Mouse (Mus musculus) thymus, postnatal 10 days (tissue): ENCODE data around the gene Chn1.
"Not testable (repeated sequence)": the region's sequence is repeated elsewhere in the genome, so short reads cannot be mapped to it uniquely, and the experiment has no call there.

ENCODE experiments used
- DNase-seq, 2 experiments: peaks; one replicate each; pipeline ENCODE4 v3.0.0; 2021; ENCODE audit warnings: low spot score in 2 of 2

Gene Chn1

GRCm38 (mm10) chr2:73774786-73775682, at the start of gene Chn1:
Gene Chn1, minus strand, starts transcription at chr2:73775346.
- peak; percentile 8 to 44 for DNase-seq

- no peak for DNase-seq
Observed at GRCm38 (mm10) chr2:73818742-73819141, 43.6 kb upstream of the Chn1 start.

GRCm38 (mm10) chr2:73807609-73808008, 32.5 kb upstream of the Chn1 start:
- no peak for DNase-seq

GRCm38 (mm10) chr2:73800127-73800526, 25.0 kb upstream of the Chn1 start:
- not testable (repeated sequence) for DNase-seq

- no peak for DNase-seq
Observed at GRCm38 (mm10) chr2:73798786-73799185, 23.6 kb upstream of the Chn1 start.

GRCm38 (mm10) chr2:73798136-73798535, 23.0 kb upstream of the Chn1 start:
- DNase-seq, result no peak

GRCm38 (mm10) chr2:73791846-73792630, 16.9 kb upstream of the Chn1 start:
- DNase-seq, result peak; percentile 36 to 49

- DNase-seq, result no peak
Observed at GRCm38 (mm10) chr2:73790332-73790731, 15.2 kb upstream of the Chn1 start.

GRCm38 (mm10) chr2:73788395-73788794, 13.2 kb upstream of the Chn1 start:
- no peak for DNase-seq

GRCm38 (mm10) chr2:73782371-73782905, 7.3 kb upstream of the Chn1 start:
- no peak for DNase-seq

GRCm38 (mm10) chr2:73780321-73781010, 5.3 kb upstream of the Chn1 start:
- no peak for DNase-seq

- no peak for DNase-seq
Observed at GRCm38 (mm10) chr2:73779796-73780195, 4.7 kb upstream of the Chn1 start.

- no peak for DNase-seq
Observed at GRCm38 (mm10) chr2:73779016-73779595, 4.0 kb upstream of the Chn1 start.

GRCm38 (mm10) chr2:73776936-73777335, 1.8 kb upstream of the Chn1 start:
- DNase-seq, result no peak

GRCm38 (mm10) chr2:73775683-73776310, 651 bp upstream of the Chn1 start:
- no peak for DNase-seq

GRCm38 (mm10) chr2:73772945-73773344, 2.2 kb downstream of the Chn1 start:
- no peak for DNase-seq

- DNase-seq, result no peak
Observed at GRCm38 (mm10) chr2:73768669-73769068, 6.5 kb downstream of the Chn1 start.

- no peak for DNase-seq
Observed at GRCm38 (mm10) chr2:73763541-73763940, 11.6 kb downstream of the Chn1 start.

- DNase-seq, result no peak
Observed at GRCm38 (mm10) chr2:73759899-73760298, 15.2 kb downstream of the Chn1 start.

GRCm38 (mm10) chr2:73759027-73759426, 16.1 kb downstream of the Chn1 start:
- no peak for DNase-seq

- no peak for DNase-seq
Observed at GRCm38 (mm10) chr2:73747297-73747696, 27.8 kb downstream of the Chn1 start.
